Mouse (Mus musculus): ENCODE results near the gene Morn4. TPM values are rescaled to one million over a fixed set of nuclear protein-coding genes. Genes with fewer than 3 reads are reported as not detected.

The Morn4 gene
- under 1 TPM in 1 of 2 experiments, not detected in 1; 0.29 TPM for total RNA-seq (2023)

GRCm38 (mm10) chr19:42086166-42086565 lies at the start of gene Morn4:
Gene Morn4 (minus strand): TSS chr19:42086357.

DNA sequence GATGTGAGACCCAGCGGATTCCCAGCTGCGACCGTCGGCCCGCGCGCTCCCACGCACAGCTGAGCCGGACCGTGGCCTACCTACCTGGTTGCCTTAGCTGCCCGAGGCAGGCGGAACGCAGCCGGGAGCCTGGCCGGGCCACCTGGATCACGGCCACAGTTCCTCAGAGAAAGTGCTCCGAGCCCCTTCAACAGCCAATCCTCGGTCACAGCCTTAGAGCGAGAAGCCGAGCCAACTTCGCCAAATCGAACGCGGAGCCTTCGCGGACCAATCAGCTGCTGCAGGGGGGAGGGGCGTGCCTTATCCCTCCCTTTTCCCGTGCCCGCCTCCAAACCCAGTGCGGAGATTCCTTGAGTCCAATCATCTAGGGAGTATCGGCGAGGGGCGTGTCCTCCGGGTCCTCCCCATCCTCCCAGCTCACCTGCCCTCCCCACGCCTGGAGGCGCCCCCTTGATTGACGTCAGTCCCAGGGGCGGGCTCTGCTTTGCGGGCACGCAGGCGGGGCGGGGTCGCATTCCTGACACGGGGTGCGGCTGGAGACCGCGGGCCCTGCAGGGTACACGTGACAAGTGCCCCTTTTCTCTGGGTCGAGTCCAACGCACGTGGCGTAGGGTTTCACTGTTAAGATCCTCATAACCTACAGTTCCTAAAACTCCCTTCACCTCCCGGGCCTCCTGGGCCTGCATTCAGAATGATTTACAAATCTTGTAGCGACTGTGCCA lies 42.8 kb upstream of the Morn4 start, which contains the start of gene Avpi1:
Avpi1 (minus strand) TSS at position 273 of the 722 bp plus-strand sequence.

GRCm38 (mm10) chr19:42089748-42090595 lies 3.8 kb upstream of the Morn4 start, which contains the start of gene Pi4k2a:
Gene Pi4k2a (plus strand): TSS chr19:42090470.

GRCm38 (mm10) chr19:42051948-42052347 lies 34.2 kb downstream of the Morn4 start, which contains the start of gene 4933411K16Rik:
Gene 4933411K16Rik (plus strand): TSS chr19:42052248.

DNA sequence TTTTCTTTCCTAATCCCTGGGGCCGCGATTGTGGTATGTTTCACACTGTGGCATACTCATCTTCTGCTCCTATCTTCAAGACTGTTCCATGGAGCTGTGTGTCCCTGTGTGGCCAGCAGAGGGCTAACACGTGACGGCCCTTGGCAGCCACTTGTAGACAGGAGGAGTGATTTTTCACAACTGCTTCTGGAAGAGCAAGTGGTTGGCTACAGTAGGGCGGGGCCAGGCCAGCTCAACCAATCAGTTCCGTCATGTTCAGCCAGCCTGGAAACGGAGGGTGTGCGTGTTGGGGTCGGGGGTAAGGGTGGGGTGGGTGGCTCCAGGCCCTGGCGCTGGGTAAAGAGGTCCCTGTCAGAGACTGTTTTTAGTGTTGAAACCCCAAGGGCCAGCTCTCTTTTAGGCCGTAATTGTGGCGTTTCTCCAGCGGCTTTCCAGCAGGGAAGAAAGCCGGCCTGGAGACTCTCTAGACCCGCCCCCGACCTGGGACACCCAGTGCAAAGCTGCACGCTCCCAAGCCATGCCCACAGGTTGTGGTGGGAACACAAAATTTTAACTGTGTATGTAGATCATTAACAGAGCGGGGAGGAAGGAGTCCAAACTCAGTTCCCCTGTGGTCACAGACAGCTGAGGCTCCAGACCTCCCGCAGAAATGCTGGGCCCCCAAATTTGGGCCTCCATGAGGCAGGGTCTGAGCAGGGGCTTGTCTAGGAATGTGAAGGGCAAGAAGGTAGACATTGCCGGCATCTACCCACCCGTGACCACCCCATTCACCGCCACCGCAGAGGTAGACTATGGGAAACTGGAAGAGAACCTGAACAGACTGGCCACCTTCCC lies 40.7 kb downstream of the Morn4 start, which contains the start of gene Hoga1:
Hoga1 (plus strand) TSS at position 342 of the 834 bp plus-strand sequence.

DNA sequence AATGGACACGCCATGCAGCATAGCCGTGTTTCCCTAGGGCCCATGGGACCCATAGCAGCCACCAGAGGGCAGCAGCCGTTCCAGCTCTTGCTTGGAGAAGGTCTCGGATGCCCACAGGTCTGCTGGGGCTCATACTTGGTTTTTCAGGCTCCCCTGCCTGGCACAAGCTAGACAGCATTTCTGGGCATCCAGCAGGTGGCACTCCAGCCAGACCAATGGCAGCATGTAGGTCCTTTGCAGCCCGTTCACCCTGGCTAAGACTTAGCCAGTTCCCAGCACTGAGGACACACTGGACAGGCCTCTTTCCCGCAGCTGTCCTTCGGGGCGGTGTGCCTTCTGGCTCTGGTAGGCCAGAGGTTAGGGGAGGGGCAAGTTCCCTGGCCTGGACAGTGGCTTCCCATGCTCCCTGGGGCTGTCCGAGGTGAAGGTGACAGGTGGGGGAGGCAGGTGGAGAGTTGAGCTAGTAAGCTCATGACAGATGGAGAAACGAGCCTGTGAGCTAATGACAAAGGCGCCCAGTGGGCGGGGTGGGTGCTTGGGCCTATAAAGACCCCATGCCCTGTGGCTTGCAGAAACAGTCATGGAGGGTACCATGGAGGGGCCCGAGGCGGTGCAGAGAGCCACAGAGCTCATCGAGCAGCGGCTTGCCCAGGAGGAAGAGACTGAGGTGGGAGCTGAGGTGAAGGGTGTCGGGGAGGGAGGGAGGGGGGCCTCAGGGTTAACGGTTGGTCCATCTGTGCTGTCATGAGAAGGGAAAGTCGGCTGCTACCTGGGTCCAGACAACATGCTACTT lies 50.5 kb downstream of the Morn4 start, which contains the start of gene Ankrd2:
Ankrd2 (plus strand) TSS at position 545 of the 793 bp plus-strand sequence.

Other genes starting within 250 kb of the Morn4 start
- gene Frat2, start 238.2 kb downstream of the Morn4 start, total RNA-seq (2023) = 100 to 1,000 TPM; 107 to 120 TPM
- gene Rrp12, start 190.2 kb downstream of the Morn4 start, total RNA-seq (2023) = 10 to 100 TPM; 28.4 to 31.6 TPM
- 10 to 100 TPM; 54.0 to 58.5 TPM for gene Pgam1, start 174.4 kb downstream of the Morn4 start, total RNA-seq (2023)
- gene Exosc1, start 152.9 kb downstream of the Morn4 start, total RNA-seq (2023) = 10 to 100 TPM; 47.2 to 54.1 TPM
- 10 to 100 TPM; 38.3 to 47.9 TPM for gene Zdhhc16, start 152.9 kb downstream of the Morn4 start, total RNA-seq (2023)
- 100 to 1,000 TPM; 101 to 136 TPM for gene Mms19, start 105.2 kb downstream of the Morn4 start, total RNA-seq (2023)
- gene Ubtd1, start 104.6 kb downstream of the Morn4 start, total RNA-seq (2023) = 1 to 10 TPM; 8.2 to 9.1 TPM
- not detected for gene Ankrd2, start 50.4 kb downstream of the Morn4 start, total RNA-seq (2023)
- under 1 TPM in 1 of 2 experiments, not detected in 1; 0.32 TPM for gene Hoga1, start 40.7 kb downstream of the Morn4 start, total RNA-seq (2023)
- gene 4933411K16Rik, start 34.1 kb downstream of the Morn4 start, total RNA-seq (2023) = not detected
- 10 to 100 TPM; 40.9 to 47.4 TPM for gene Pi4k2a, start 4.1 kb upstream of the Morn4 start, total RNA-seq (2023)
- 1 to 10 TPM; 6.5 to 6.9 TPM for gene Avpi1, start 42.7 kb upstream of the Morn4 start, total RNA-seq (2023)
- gene Marveld1, start 61.0 kb upstream of the Morn4 start, total RNA-seq (2023) = 10 to 100 TPM; 14.6 to 15.8 TPM
- 10 to 100 TPM; 71.5 to 75.2 TPM for gene Zfyve27, start 77.6 kb upstream of the Morn4 start, total RNA-seq (2023)
- gene Sfrp5, start 115.9 kb upstream of the Morn4 start, total RNA-seq (2023) = not detected
- gene Golga7b, start 161.2 kb upstream of the Morn4 start, total RNA-seq (2023) = not detected

Data from T-cell, adult 66 days (primary cell).